Mouse (Mus musculus) macrophage (primary cell): ENCODE measurements around the gene Sorbs1. TPM values are rescaled to one million over a fixed set of nuclear protein-coding genes. Genes with fewer than 3 reads are reported as not detected.
"Not testable (repeated sequence)": the region's sequence is repeated elsewhere in the genome, so short reads cannot be mapped to it uniquely, and the experiment has no call there.

Source experiments
- H3K27ac ChIP-seq: fragments of 350-480 bp; formaldehyde crosslinking; 2 replicates; pipeline ENCODE4 v1.9.0; 2021
- H3K36me3 ChIP-seq: fragments of 350-480 bp; formaldehyde crosslinking; 2 replicates; pipeline ENCODE4 v1.9.0; 2021; ENCODE audit errors: inconsistent target
- H3K4me3 ChIP-seq: fragments of 350-480 bp; formaldehyde crosslinking; 2 replicates; pipeline ENCODE4 v1.9.0; 2021; ENCODE audit errors: inconsistent target
- H3K79me2 ChIP-seq: fragments of 350-480 bp; formaldehyde crosslinking; 2 replicates; pipeline ENCODE4 v1.9.0; 2021; ENCODE audit errors: inconsistent target
- WGBS: methylation state at CpG from one replicate; pipeline ENCODE4 v1.1.7; 2026; ENCODE audit warnings: inconsistent platforms; ENCODE audit not compliant: missing documents; 5-methylcytosine and 5-hydroxymethylcytosine counted together
- polyA plus RNA-seq: library from polyadenylated mRNA; stranded (reverse); fragments of 250-400 nt; gene quantifications from 3 replicates; pipeline ENCODE4 v1.2.4, GENCODE M21; 2018; ENCODE audit warnings: inconsistent platforms
- total RNA-seq, 78 experiments: library from RNA; depleted of rRNA; stranded (reverse); fragments of 250-400 nt; gene quantifications; 1 replicate in 9 of 78; 2 replicates in 24 of 78; 3 replicates in 43 of 78; 4 replicates in 2 of 78; pipeline ENCODE4 v1.2.4; 2018; ENCODE audit warnings: inconsistent platforms in 56 of 78

Sorbs1 gene
- total RNA-seq (2018; cell fraction: chromatin; rRNA removed) = 1 to 10 TPM in 20 of 26 experiments, under 1 TPM in 6; 0.52 to 3.9 (median 1.6) TPM
- under 1 TPM; 0.13 to 0.83 (median 0.25) TPM for total RNA-seq (2018; cell fraction: cytosol; rRNA removed)
- total RNA-seq (2018; cell fraction: nucleus; rRNA removed) = 1 to 10 TPM in 15 of 26 experiments, under 1 TPM in 10, not detected in 1; 0.30 to 3.4 (median 1.1) TPM
- polyA plus RNA-seq = 0.19 to 0.77 TPM in 2 of 3 replicates, not detected in the other

GRCm38 (mm10) chr19:40513632-40514078, at the start of gene Sorbs1:
Gene Sorbs1, minus strand, starts transcription at chr19:40513779.
- WGBS = under 1% methylated on average over 49 of the region's 51 CpGs
- H3K36me3 ChIP-seq = no peaks in the 10 kb centered on the region
- H3K27ac ChIP-seq = no peak within 1 kb of the TSS
- peak within 1 kb of the TSS; percentile 42 for H3K4me3 ChIP-seq
- H3K79me2 ChIP-seq = no peaks in the 10 kb centered on the region

GRCm38 (mm10) chr19:40561521-40561920, 47.9 kb upstream of the Sorbs1 start:
- not testable (repeated sequence) for H3K4me3 ChIP-seq, H3K79me2 ChIP-seq, H3K27ac ChIP-seq, H3K36me3 ChIP-seq
- WGBS = 97% methylated on average over 3 of the region's 31 CpGs

GRCm38 (mm10) chr19:40556029-40556428, 42.5 kb upstream of the Sorbs1 start:
- 93% methylated on average over 7 of the region's 7 CpGs for WGBS
- Histone ChIP-seq H3K27ac (no peak overlapping the region), H3K36me3 (no peaks in the 10 kb centered on the region; the same call in 1 of the 2 replicates), H3K4me3 (no peak overlapping the region), H3K79me2 (no peaks in the 10 kb centered on the region)

GRCm38 (mm10) chr19:40555136-40555535, 41.6 kb upstream of the Sorbs1 start:
- H3K36me3 ChIP-seq = no peaks in the 10 kb centered on the region; the same call in 1 of the 2 replicates
- H3K79me2 ChIP-seq = no peaks in the 10 kb centered on the region
- WGBS = 96% methylated on average over 8 of the region's 8 CpGs
- no peak overlapping the region for H3K4me3 ChIP-seq
- no peak overlapping the region for H3K27ac ChIP-seq

- 95% methylated on average over 11 of the region's 11 CpGs for whole genome bisulfite sequencing
- Histone ChIP-seq H3K4me3 (no peak overlapping the region), H3K36me3 (no peaks in the 10 kb centered on the region; the same call in 1 of the 2 replicates), H3K27ac (no peak overlapping the region), H3K79me2 (no peaks in the 10 kb centered on the region)
Observed at GRCm38 (mm10) chr19:40554343-40554742, 40.8 kb upstream of the Sorbs1 start.

GRCm38 (mm10) chr19:40553849-40554248, 40.3 kb upstream of the Sorbs1 start:
- WGBS = 94% methylated on average over 6 of the region's 6 CpGs
- no peaks in the 10 kb centered on the region; the same call in 1 of the 2 replicates for H3K36me3 ChIP-seq
- no peak overlapping the region for H3K27ac ChIP-seq
- H3K79me2 ChIP-seq = no peaks in the 10 kb centered on the region
- H3K4me3 ChIP-seq = no peak overlapping the region

GRCm38 (mm10) chr19:40553014-40553789, 39.6 kb upstream of the Sorbs1 start:
- Histone ChIP-seq H3K27ac (no peak overlapping the region), H3K4me3 (no peak overlapping the region), H3K79me2 (no peaks in the 10 kb centered on the region), H3K36me3 (no peaks in the 10 kb centered on the region; the same call in 1 of the 2 replicates)
- 93% methylated on average over 14 of the region's 14 CpGs for WGBS

GRCm38 (mm10) chr19:40549516-40550135, 36.0 kb upstream of the Sorbs1 start:
- Histone ChIP-seq H3K4me3 (no peak overlapping the region), H3K79me2 (no peaks in the 10 kb centered on the region), H3K36me3 (no peaks in the 10 kb centered on the region; the same call in 1 of the 2 replicates), H3K27ac (no peak overlapping the region)
- WGBS = 94% methylated on average over 6 of the region's 6 CpGs

- 63% methylated on average over 5 of the region's 5 CpGs for WGBS
- no peak overlapping the region for H3K4me3 ChIP-seq
- no peaks in the 10 kb centered on the region for H3K79me2 ChIP-seq
- H3K27ac ChIP-seq = no peak overlapping the region
- no peaks in the 10 kb centered on the region; the same call in 1 of the 2 replicates for H3K36me3 ChIP-seq
Observed at GRCm38 (mm10) chr19:40548796-40549515, 35.4 kb upstream of the Sorbs1 start.

GRCm38 (mm10) chr19:40548386-40548785, 34.8 kb upstream of the Sorbs1 start:
- Histone ChIP-seq H3K36me3 (no peaks in the 10 kb centered on the region; the same call in 1 of the 2 replicates), H3K4me3 (no peak overlapping the region), H3K27ac (no peak overlapping the region), H3K79me2 (no peaks in the 10 kb centered on the region)
- 91% methylated on average over 6 of the region's 6 CpGs for WGBS

GRCm38 (mm10) chr19:40544856-40545255, 31.3 kb upstream of the Sorbs1 start:
- H3K79me2 ChIP-seq = no peaks in the 10 kb centered on the region
- no peaks in the 10 kb centered on the region for H3K36me3 ChIP-seq
- no peak overlapping the region for H3K27ac ChIP-seq
- H3K4me3 ChIP-seq = no peak overlapping the region
- WGBS = 19% methylated on average over 3 of the region's 3 CpGs

GRCm38 (mm10) chr19:40542776-40543175, 29.2 kb upstream of the Sorbs1 start:
- no peak overlapping the region for H3K27ac ChIP-seq
- no peak overlapping the region for H3K4me3 ChIP-seq
- H3K79me2 ChIP-seq = no peaks in the 10 kb centered on the region
- WGBS = 84% methylated on average over 7 of the region's 7 CpGs
- no peaks in the 10 kb centered on the region for H3K36me3 ChIP-seq

GRCm38 (mm10) chr19:40536526-40536925, 22.9 kb upstream of the Sorbs1 start:
- Histone ChIP-seq H3K36me3 (no peaks in the 10 kb centered on the region), H3K27ac (no peak overlapping the region), H3K4me3 (no peak overlapping the region), H3K79me2 (no peaks in the 10 kb centered on the region)
- WGBS = 89% methylated on average over 6 of the region's 6 CpGs

GRCm38 (mm10) chr19:40532525-40532924, 18.9 kb upstream of the Sorbs1 start:
- Histone ChIP-seq H3K4me3 (no peak overlapping the region), H3K36me3 (no peaks in the 10 kb centered on the region), H3K27ac (no peak overlapping the region), H3K79me2 (no peaks in the 10 kb centered on the region)
- WGBS = 56% methylated on average over 5 of the region's 5 CpGs
